Mouse (Mus musculus): ENCODE measurements around the gene Pfkfb2. TPM values are rescaled to one million over a fixed set of nuclear protein-coding genes. Genes with fewer than 3 reads are reported as not detected.

Gene Pfkfb2
- polyA plus RNA-seq, 2 experiments = 1.7 to 7.2 TPM

DNA sequence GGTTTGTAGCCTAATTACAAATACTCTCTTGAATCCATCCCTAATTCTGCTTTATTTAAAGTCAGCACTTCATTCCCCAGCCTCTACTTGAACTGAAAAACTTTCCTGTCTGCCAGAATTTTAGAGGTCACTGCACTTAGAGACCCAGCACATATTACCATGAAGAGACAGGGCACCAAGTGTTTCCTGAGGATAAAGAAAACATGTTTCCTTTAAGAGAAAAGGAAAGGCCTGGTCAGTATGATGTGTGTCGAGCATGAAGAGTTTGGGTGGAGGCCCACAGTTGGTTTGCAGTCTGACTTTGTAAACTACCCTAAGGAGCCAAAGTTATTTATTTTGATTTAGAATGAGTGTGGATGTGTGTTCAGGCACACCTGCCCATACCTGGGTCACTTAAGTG lies 983 bp downstream of the Pfkfb2 start:
- Histone ChIP-seq H3K27me3 (ENCODE audit: control insufficient read depth, insufficient read depth, low read length) (no peaks in the 10 kb centered on the region), H3K4me1 (replicated peaks; ENCODE audit: control insufficient read depth in 2 of 2, insufficient read depth in 2 of 2, low read length in 1 of 2) (peaks cover 16 to 21% of the 10 kb centered on the region in 2 experiments), H3K4me2 (ENCODE audit: low read depth) (no peak overlapping the region), H3K36me3 (replicated peaks; ENCODE audit: control insufficient read depth, insufficient read depth, low read depth) (peaks cover 10% of the 10 kb centered on the region), H3K9me3 (ENCODE audit: control insufficient read depth, low read length) (no peaks in the 10 kb centered on the region), H3K9ac (replicated peaks) (no peak overlapping the region), H3K27ac (no peak overlapping the region), H3K4me3 (ENCODE audit: insufficient read depth in 1 of 2, low read depth in 2 of 2, low read length in 2 of 2) (no peak overlapping the region)
- DNase-seq (ENCODE audit: low read depth in 3 of 3, low spot score in 3 of 3) (no peak), ATAC-seq (ENCODE audit: insufficient read depth) (no peak)
- 20% methylated on average over 1 of the region's 1 CpGs for WGBS (ENCODE audit: insufficient replicate concordance)
- TF ChIP-seq CTCF (IDR thresholded peaks at IDR 0.05; ENCODE audit: low read depth) (no peak), EP300 (IDR thresholded peaks at IDR 0.05; ENCODE audit: low read depth) (peak; percentile 14; the same call in 1 of the 2 replicates)

DNA sequence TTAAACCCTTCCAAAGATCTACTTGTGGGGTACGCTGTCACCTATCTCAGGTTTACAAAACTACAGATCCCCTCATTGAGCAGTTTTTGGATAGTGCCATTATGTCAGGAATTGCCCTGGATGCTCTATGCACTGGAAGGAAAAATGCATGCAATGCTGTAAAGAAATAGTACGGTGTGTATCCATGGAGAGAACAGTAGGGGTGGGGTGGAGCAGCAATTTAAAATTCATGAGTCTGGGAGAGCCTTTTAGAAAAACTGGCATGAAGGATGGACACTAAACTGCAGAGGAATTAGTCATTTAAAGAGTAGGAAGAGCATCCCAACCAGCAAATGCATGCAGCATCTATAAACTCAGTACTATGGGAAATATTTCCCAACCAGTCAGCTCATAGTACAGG lies 2.7 kb downstream of the Pfkfb2 start:
- Histone ChIP-seq H3K27ac (no peak overlapping the region), H3K4me3 (ENCODE audit: insufficient read depth in 1 of 2, low read depth in 2 of 2, low read length in 2 of 2) (no peak overlapping the region), H3K36me3 (replicated peaks; ENCODE audit: control insufficient read depth, insufficient read depth, low read depth) (peaks cover 17% of the 10 kb centered on the region), H3K9ac (replicated peaks) (no peak overlapping the region), H3K27me3 (ENCODE audit: control insufficient read depth, insufficient read depth, low read length) (no peaks in the 10 kb centered on the region), H3K4me1 (replicated peaks; ENCODE audit: control insufficient read depth in 2 of 2, insufficient read depth in 2 of 2, low read length in 1 of 2) (peaks cover 8 to 9% of the 10 kb centered on the region in 2 experiments), H3K9me3 (ENCODE audit: control insufficient read depth, low read length) (no peaks in the 10 kb centered on the region), H3K4me2 (ENCODE audit: low read depth) (no peak overlapping the region)
- 91% methylated on average over 2 of the region's 2 CpGs for WGBS (ENCODE audit: insufficient replicate concordance)
- TF ChIP-seq EP300 (IDR thresholded peaks at IDR 0.05; ENCODE audit: low read depth) (no peak), CTCF (IDR thresholded peaks at IDR 0.05; ENCODE audit: low read depth) (no peak)
- ATAC-seq (ENCODE audit: insufficient read depth) (no peak), DNase-seq (ENCODE audit: low read depth in 3 of 3, low spot score in 3 of 3) (no peak)

- 86% methylated on average over 5 of the region's 5 CpGs for WGBS (ENCODE audit: insufficient replicate concordance)
- ATAC-seq (ENCODE audit: insufficient read depth) (no peak), DNase-seq (ENCODE audit: low read depth in 3 of 3, low spot score in 3 of 3) (no peak)
- peaks cover 4 to 7% of the 10 kb centered on the region in 2 experiments for H3K4me1 ChIP-seq (replicated peaks; ENCODE audit: control insufficient read depth in 2 of 2, insufficient read depth in 2 of 2, low read length in 1 of 2)
- H3K27ac ChIP-seq = no peak overlapping the region
- H3K9ac ChIP-seq (replicated peaks) = no peak overlapping the region
- H3K4me2 ChIP-seq (ENCODE audit: low read depth) = no peak overlapping the region
- H3K4me3 ChIP-seq (ENCODE audit: insufficient read depth in 1 of 2, low read depth in 2 of 2, low read length in 2 of 2) = no peak overlapping the region
- H3K36me3 ChIP-seq (replicated peaks; ENCODE audit: control insufficient read depth, insufficient read depth, low read depth) = peaks cover 21% of the 10 kb centered on the region
- no peaks in the 10 kb centered on the region for H3K9me3 ChIP-seq (ENCODE audit: control insufficient read depth, low read length)
- no peaks in the 10 kb centered on the region for H3K27me3 ChIP-seq (ENCODE audit: control insufficient read depth, insufficient read depth, low read length)
- no peak for TF ChIP-seq CTCF (IDR thresholded peaks at IDR 0.05; ENCODE audit: low read depth)
- no peak for TF ChIP-seq EP300 (IDR thresholded peaks at IDR 0.05; ENCODE audit: low read depth)
These were observed 4.8 kb downstream of the Pfkfb2 start for GRCm38 (mm10) chr1:130724206-130724605.

- Histone ChIP-seq H3K27me3 (ENCODE audit: control insufficient read depth, insufficient read depth, low read length) (no peaks in the 10 kb centered on the region), H3K36me3 (replicated peaks; ENCODE audit: control insufficient read depth, insufficient read depth, low read depth) (peaks cover 15% of the 10 kb centered on the region), H3K27ac (peak within 1 kb of the TSS; percentile 72), H3K9ac (replicated peaks) (peak within 1 kb of the TSS; percentile 84), H3K4me3 (ENCODE audit: insufficient read depth in 1 of 2, low read depth in 2 of 2, low read length in 2 of 2) (peak within 1 kb of the TSS; percentile 73 to 97), H3K9me3 (ENCODE audit: control insufficient read depth, low read length) (no peaks in the 10 kb centered on the region), H3K4me2 (ENCODE audit: low read depth) (peak within 1 kb of the TSS; percentile 95), H3K4me1 (replicated peaks; ENCODE audit: control insufficient read depth in 2 of 2, insufficient read depth in 2 of 2, low read length in 1 of 2) (peaks cover 13 to 18% of the 10 kb centered on the region in 2 experiments)
- peak; percentile 76 to 81 (median 77) for DNase-seq (ENCODE audit: low read depth in 3 of 3, low spot score in 3 of 3)
- no peak for TF ChIP-seq CTCF (IDR thresholded peaks at IDR 0.05; ENCODE audit: low read depth)
- peak; percentile 83 for TF ChIP-seq EP300 (IDR thresholded peaks at IDR 0.05; ENCODE audit: low read depth)
- peak; percentile 70 for ATAC-seq (ENCODE audit: insufficient read depth)
- WGBS (ENCODE audit: insufficient replicate concordance) = under 1% methylated on average over 54 of the region's 54 CpGs
These were observed 11.7 kb downstream of the Pfkfb2 start, which contains the start of gene Yod1 for GRCm38 (mm10) chr1:130717291-130717871. Gene Yod1, plus strand, starts transcription at chr1:130717327.

GRCm38 (mm10) chr1:130716513-130717290 lies 12.4 kb downstream of the Pfkfb2 start:
- Histone ChIP-seq H3K27ac (peak overlapping the region; percentile 72), H3K9me3 (ENCODE audit: control insufficient read depth, low read length) (no peaks in the 10 kb centered on the region), H3K36me3 (replicated peaks; ENCODE audit: control insufficient read depth, insufficient read depth, low read depth) (peaks cover 13% of the 10 kb centered on the region), H3K4me2 (ENCODE audit: low read depth) (peak overlapping the region; percentile 95), H3K9ac (replicated peaks) (peak overlapping the region; percentile 84), H3K4me3 (ENCODE audit: insufficient read depth in 1 of 2, low read depth in 2 of 2, low read length in 2 of 2) (peak overlapping the region; percentile 73 to 97), H3K27me3 (ENCODE audit: control insufficient read depth, insufficient read depth, low read length) (no peaks in the 10 kb centered on the region), H3K4me1 (replicated peaks; ENCODE audit: control insufficient read depth in 2 of 2, insufficient read depth in 2 of 2, low read length in 1 of 2) (peaks cover 13 to 18% of the 10 kb centered on the region in 2 experiments)
- DNase-seq (ENCODE audit: low read depth in 3 of 3, low spot score in 3 of 3) (peak in 1 of 3 experiments; percentile 40), ATAC-seq (ENCODE audit: insufficient read depth) (peak; percentile 8)
- no peak for TF ChIP-seq EP300 (IDR thresholded peaks at IDR 0.05; ENCODE audit: low read depth)
- WGBS (ENCODE audit: insufficient replicate concordance) = under 1% methylated on average over 42 of the region's 42 CpGs

Measured in liver, embryonic 14.5 days (tissue).